Mouse (Mus musculus) myocyte (in vitro differentiated cells): ENCODE results near the gene Fam78b.

Experiments used
- E2F4 ChIP-seq: IDR thresholded peaks from one replicate; pipeline ENCODE4 v1.6.1; 2011; ENCODE audit warnings: mild to moderate bottlenecking, control low read depth, moderate library complexity; ENCODE audit not compliant: insufficient read depth
- MAX ChIP-seq: IDR thresholded peaks from one replicate; pipeline ENCODE4 v1.6.1; 2011; ENCODE audit warnings: low read depth, mild to moderate bottlenecking, control low read depth
- MYOD1 ChIP-seq, 3 experiments: IDR thresholded peaks; one replicate each; pipeline ENCODE4 v1.6.1; 2011; ENCODE audit warnings: control low read depth in 2 of 3, low read depth in 2 of 3, mild to moderate bottlenecking in 2 of 3, moderate library complexity in 1 of 3; ENCODE audit not compliant: insufficient read length in 2 of 3, control insufficient read depth in 1 of 3
- MYOG ChIP-seq, 3 experiments: IDR thresholded peaks; one replicate each; pipeline ENCODE4 v1.6.1; 2011; ENCODE audit warnings: control low read depth in 2 of 3, low read depth in 2 of 3, mild to moderate bottlenecking in 2 of 3; ENCODE audit not compliant: insufficient read length in 2 of 3, control insufficient read depth in 1 of 3, insufficient read depth in 1 of 3
- POLR2A ChIP-seq: IDR thresholded peaks from one replicate; pipeline ENCODE4 v1.6.1; 2011; ENCODE audit warnings: low read depth, mild to moderate bottlenecking, control low read depth, moderate library complexity; ENCODE audit not compliant: insufficient read length
- POLR2AphosphoS2 ChIP-seq: IDR thresholded peaks from one replicate; pipeline ENCODE4 v1.6.1; 2011; ENCODE audit warnings: low read depth, control low read depth; ENCODE audit not compliant: insufficient read length
- REST ChIP-seq: IDR thresholded peaks from one replicate; pipeline ENCODE4 v1.6.1; 2011; ENCODE audit warnings: mild to moderate bottlenecking, control low read depth, moderate library complexity; ENCODE audit not compliant: insufficient read depth, insufficient read length
- TCF12 ChIP-seq: IDR thresholded peaks from one replicate; pipeline ENCODE4 v1.6.1; 2011; ENCODE audit warnings: mild to moderate bottlenecking, control low read depth; ENCODE audit not compliant: poor library complexity, insufficient read depth, severe bottlenecking
- TCF3 ChIP-seq: IDR thresholded peaks from one replicate; pipeline ENCODE4 v1.6.1; 2011; ENCODE audit warnings: low read depth, control low read depth; ENCODE audit not compliant: insufficient read length
- USF1 ChIP-seq: IDR thresholded peaks from one replicate; pipeline ENCODE4 v1.6.1; 2011; ENCODE audit warnings: low read depth, mild to moderate bottlenecking, control low read depth, moderate library complexity

DNA sequence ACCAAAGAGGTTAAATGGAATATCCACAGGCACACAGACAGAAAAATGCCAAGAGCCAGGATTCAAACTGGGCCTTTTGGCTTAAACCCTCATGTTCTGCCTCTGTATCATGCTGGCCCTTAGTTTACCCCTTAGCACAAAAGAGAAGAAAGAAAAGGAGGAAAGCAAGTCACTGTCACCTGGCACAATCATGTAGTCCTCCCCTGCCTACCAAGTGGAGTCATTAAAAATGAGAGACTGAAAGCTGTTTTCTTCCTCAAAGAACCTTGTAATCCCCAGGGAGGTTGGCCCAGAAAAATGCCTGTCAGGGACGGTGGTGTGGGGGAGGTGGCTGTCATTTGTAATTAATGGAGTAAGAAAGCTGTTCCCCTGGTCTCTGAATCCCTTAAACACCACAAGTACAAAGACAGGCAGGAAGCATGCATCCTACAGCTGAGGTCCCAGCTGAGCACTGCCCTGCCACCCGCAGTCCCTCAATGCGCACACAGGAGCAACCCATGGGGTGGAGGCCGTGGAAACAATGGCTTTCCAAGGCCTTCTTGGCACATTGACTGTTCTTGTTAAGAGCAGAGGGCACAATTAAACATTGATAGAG is 81.4 kb downstream of the Fam78b start:
- TF ChIP-seq REST (no peak), POLR2A (no peak), USF1 (no peak), MAX (no peak), TCF12 (no peak), POLR2AphosphoS2 (no peak), E2F4 (no peak), MYOD1 (IDR thresholded peaks at IDR 0.05; ENCODE audit: control insufficient read depth in 1 of 3, insufficient read length in 2 of 3, low read depth in 2 of 3) (no peak), TCF3 (no peak), MYOG (IDR thresholded peaks at IDR 0.05; ENCODE audit: control insufficient read depth in 1 of 3, insufficient read depth in 1 of 3, insufficient read length in 2 of 3, low read depth in 2 of 3) (no peak)
